Mouse (Mus musculus) retina, postnatal 1 day (tissue): ENCODE results near the gene Cox7a1.
A peak's percentile ranks its signal among the peaks of the same experiment; 100 is the strongest.
"Not testable (repeated sequence)": the region's sequence is repeated elsewhere in the genome, so short reads cannot be mapped to it uniquely, and the experiment has no call there.

Experiments used
- DNase-seq: peaks from one replicate; pipeline ENCODE4 v3.0.0-alpha.2; 2012

The Cox7a1 gene

GRCm38 (mm10) chr7:30183879-30184289 is at the start of gene Cox7a1:
Gene Cox7a1 (plus strand): TSS chr7:30184144.
- DNase-seq, result peak; percentile 93

DNA sequence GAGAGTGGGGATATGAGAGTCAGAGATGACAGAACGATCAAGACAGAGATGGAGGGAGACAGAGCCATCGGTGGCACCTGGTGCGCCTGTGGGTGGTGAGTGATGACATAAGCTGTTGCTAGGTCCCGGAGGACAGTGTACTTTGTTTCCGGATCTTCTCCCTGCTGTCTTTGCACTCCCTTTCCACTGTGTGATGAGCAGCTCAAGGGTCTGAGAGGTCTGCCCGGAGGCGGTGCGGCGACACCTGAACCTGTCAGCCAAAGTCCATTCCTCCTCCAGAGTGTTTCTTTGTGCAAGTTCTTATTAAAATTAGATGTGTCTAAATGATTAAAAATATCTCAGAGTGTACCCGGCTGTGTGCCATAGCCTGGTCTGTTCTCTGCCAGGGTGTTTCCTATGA is 47.1 kb upstream of the Cox7a1 start:
- no peak for DNase-seq

- no peak for DNase-seq
Observed at GRCm38 (mm10) chr7:30143170-30143554, 40.8 kb upstream of the Cox7a1 start.

DNA sequence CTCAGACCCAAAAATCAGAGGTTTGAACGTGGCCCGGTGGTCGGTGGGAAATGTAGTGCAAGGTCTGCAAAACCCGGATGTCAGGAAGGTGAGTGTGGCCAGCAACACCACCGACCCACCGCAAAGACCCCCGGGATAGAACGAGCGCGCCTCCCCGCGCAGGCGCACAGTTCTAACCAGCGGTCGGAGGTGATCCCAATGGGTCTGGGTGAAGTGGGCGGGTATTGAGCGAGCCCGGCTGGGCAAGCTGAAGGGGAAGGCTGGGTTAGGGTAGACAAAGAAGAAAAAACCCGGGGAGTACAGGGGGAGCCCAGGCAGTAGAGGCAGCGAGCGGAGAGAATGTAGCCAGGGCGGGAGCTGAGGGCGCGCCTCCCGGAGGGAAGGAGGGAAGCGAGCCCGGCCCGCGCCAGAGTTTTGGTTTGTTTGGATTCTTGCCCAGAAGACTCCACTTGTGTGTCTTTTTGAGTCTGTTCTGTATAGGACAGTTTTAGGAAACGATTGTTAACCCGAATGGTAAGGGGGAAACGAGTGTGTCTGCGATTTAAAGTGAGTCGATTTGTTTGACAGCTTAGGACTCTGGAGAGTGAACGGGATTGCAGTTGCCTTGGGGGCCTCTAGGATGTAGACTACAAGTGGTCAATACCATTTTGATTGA is 40.3 kb upstream of the Cox7a1 start:
- peak; percentile 96 for DNase-seq

DNA sequence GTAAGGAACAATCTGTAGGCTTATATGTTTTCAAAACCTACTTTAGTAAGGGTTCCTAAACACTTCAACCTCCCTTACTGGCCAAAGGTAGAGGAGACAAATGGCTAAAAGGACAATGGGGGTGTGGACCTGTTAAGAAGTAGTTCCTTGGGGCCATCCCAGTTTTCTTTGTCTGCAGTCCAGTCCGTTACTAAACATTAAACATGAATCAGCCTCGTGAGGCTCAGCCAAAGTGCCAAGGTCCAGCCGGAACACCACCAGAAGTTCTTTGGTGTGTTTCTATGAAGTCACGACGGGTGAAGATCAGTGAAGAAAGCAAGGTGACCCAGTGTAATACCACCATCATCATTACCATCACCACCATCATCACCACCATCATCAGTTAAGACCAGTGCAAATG is 36.9 kb upstream of the Cox7a1 start:
- DNase-seq, result no peak

DNA sequence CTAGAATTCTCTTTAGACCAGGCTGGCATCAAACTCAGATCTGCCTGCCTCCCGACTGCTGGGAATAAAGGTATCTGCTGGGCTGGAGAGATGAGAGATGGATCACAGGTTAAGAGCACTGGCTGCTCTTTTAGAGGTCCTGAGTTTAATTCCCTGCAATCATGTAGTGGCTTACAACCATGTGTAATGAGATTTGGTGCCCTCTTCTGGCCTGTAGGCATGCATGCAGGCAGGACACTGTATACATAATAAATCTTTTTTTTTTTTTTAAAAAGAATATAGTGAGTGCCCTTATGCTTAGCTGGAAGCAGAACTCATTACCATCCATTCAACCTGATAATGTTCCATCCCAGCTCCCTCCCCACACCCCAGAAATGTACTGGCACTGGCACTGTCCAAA is 29.9 kb upstream of the Cox7a1 start:
- DNase-seq, result no peak

GRCm38 (mm10) chr7:30155507-30155906 is 28.4 kb upstream of the Cox7a1 start:
- DNase-seq, result no peak

DNA sequence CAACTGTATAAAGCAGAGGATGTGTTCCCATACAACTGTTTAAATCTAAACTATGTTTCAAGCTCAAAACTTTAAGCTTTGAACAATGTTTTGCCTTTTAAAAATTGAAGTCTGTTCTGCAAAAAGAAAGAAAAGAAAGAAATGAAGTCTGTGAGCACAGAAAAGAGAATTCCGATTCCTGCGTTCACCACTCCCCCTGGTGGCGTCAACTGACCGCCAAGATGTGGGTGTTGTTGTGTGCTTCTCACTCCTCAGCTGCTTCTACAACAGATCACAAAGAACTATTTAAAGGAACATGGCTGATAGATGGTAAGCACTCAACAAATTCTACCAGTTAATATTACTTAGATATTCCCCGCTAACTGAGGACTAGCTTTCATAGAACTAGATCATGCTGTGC is 20.8 kb upstream of the Cox7a1 start:
- DNase-seq, result no peak

DNA sequence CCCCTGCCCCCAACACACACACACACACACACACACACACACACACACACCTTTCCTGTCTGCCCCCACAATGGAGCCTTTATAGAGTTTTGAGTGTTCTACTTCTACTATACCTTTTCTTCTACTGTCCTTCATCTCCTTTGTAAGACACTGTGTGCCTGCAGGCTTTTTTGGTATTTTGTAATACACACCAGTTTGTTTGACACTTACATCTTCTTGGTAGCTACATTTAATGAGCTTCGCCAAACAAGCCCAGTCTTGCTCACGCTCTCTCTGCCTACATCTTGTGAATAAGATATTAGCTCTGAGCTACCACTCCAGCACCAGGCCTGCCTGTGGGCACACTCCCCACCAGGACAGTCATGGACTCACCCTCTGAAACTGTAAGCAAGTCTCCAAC is 19.2 kb upstream of the Cox7a1 start:
- no peak for DNase-seq

DNA sequence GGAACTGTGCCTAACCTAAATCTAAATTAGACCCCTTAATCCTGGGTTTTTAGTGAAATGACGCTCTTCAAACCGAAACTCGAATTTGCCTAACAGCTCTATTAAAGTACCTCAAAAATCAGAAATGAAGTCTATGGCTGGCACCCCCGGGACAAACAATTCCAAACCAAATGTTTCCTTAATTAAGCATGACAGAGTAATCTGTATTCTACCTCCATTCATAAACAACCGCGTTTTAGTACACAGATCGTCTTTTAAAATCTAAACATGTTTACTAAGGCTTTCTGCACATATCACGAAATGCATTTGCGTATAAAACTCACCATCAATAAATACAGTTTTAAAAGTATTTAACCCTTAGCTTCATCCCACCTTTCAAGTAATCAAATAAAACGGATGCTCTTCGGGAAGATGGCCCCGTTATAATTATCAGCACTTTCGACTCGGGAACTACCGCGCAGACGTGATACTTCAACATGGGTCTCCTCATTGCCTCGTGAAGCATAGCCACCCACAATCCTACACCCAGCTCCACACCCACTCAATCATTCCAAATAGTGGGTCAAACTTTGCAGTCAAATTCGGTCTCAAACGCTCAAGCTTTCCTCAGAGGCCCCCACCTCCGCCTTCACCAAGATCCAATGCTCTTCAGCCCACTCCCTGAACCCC is 14.9 kb upstream of the Cox7a1 start:
- no peak for DNase-seq

DNA sequence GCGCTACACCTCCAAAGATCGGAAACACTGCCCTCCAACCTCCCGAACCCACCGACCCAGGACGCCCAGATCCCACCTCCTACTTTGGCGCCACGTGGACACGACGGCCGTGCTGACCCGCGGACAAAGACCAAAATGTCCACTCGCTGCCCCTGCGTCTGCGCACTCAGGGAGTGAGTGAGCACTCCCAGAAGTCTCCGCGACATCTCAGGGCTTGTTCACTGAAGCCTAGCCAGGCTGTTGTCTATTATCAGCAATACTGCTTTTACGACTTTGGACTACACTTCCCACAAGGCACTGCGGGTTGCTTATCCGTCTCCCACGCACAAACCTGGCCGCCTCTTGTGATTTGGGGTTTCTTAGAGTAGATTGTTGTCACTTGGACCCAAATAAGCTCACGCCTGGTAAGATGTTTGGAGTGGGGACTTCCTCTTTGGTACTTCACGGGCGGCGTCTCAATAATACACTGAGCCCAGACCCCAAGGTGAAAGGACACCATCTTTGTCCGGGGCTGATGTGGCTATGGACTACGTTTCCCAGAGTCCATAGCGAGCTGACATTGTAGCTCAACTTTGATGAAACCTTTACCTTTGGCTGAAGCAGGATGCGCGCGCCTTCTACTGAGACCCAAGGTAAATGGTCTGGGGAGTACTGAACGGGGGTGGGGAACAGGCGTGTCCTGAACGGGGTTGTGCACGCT is 14.2 kb upstream of the Cox7a1 start, which contains the start of gene Zfp146:
Zfp146 (minus strand) TSS at position 168 of the 700 bp plus-strand sequence.
- DNase-seq, result peak; percentile 98

GRCm38 (mm10) chr7:30170283-30170951 is 13.5 kb upstream of the Cox7a1 start:
- DNase-seq, result no peak

GRCm38 (mm10) chr7:30176474-30176873 is 7.5 kb upstream of the Cox7a1 start:
- no peak for DNase-seq

- no peak for DNase-seq
Observed at GRCm38 (mm10) chr7:30178256-30178655, 5.7 kb upstream of the Cox7a1 start.

DNA sequence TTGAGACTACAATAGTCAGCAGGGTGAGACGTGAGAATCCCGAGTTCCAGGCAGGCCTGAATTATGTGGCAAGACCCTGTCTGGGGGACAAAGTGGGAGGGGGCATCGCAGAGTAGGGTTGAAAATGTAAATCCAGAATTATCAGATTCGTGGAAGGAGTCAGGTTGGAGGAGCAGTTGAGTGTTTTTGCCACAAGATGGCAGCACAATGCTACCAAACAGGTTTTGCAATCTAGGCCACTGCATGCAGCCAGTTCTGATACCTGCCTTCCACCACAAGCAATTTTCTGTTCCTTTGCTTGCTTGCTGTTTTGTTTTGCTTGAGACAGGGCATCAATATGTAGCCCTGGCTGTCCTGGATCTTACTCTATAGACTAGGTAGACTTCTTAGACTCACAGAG is 2.6 kb upstream of the Cox7a1 start:
- peak; percentile 85 for DNase-seq

GRCm38 (mm10) chr7:30181929-30182328 is 2.0 kb upstream of the Cox7a1 start:
- DNase-seq, result not testable (repeated sequence)

GRCm38 (mm10) chr7:30183189-30183588 is 755 bp upstream of the Cox7a1 start:
- not testable (repeated sequence) for DNase-seq

DNA sequence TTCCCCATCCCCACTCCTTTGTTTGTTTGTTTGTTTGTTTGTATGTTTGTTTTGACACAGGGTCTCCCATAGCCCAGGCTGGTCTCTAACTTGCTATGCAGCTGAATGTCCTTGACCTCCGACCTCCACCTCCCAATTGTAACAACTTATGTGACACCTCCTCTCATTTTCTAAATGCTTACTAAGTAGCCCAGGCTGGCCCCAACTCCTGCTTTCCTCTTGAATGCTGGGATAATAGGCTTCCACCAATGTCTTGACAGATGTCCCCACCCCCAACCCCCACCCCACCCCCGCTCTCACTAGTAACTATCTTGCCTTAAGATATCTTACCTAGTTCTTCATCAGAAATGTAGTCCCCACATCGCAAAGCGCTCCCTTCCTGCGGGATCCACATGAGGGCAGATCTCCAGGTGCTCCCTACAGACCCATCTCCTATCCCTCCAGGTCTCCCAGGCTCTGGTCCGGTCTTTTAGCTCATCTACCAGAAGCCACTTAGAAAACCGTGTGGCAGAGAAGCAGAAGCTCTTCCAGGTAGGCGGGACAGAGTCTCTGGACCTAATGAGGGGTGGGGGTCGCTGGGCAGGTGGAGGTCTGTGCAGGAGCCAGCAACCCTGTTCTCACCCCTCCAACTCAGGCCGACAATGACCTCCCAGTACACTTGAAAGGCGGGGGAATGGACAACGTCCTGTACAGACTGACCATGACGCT is 851 bp downstream of the Cox7a1 start:
- no peak for DNase-seq

GRCm38 (mm10) chr7:30188344-30189115 is 4.6 kb downstream of the Cox7a1 start:
- no peak for DNase-seq

DNA sequence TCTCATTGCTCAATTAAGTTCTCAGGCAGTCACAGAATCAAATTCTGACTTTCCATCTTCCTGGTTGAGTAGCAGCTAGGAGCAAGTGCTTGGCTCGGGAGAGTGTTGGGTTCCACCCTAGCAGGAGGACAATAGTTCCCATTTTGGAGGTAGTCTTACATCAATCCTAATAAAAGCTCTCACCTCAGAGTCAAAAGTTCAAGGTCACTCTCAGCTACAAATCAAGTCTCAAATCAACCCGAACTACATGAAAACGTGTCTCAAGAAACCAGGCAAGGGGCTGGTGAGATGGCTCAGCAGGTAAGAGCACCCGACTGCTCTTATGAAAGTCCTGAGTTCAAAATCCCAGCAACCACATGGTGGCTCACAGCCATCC is 5.2 kb downstream of the Cox7a1 start:
- DNase-seq, result no peak

DNA sequence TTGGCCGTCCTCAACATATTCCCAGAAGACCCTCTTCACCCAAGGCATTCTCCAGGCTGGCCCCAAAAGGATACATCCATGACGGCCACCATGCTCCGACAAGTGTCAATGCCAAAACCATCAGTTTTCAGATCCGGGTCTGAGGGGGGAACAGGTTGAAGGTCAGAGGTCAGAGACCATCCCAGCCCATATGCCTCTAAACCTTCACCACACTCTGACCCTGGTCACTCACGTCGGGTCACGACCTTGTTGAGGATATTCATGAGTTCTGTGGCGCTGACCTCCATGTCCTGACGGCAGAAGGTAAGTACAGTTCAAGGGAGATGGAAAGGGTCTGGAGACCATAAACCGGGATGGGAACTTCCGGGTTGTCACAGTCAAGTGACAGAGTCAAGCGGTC is 8.1 kb downstream of the Cox7a1 start:
- no peak for DNase-seq

GRCm38 (mm10) chr7:30193013-30193412 is 9.1 kb downstream of the Cox7a1 start:
- DNase-seq, result no peak
